Mouse (Mus musculus): Measurements from ENCODE around the gene Cklf.
"Not testable (repeated sequence)": the region's sequence is repeated elsewhere in the genome, so short reads cannot be mapped to it uniquely, and the experiment has no call there.

GRCm38 (mm10) chr8:104261802-104262201 is 11.1 kb downstream of the Cklf start:
- not testable (repeated sequence) for TF ChIP-seq CTCF, EP300 (IDR thresholded peaks at IDR 0.05; ENCODE audit: low read depth)

All from liver, embryonic 14.5 days (tissue).